Mouse (Mus musculus) limb, embryonic 13.5 days (tissue): ENCODE measurements around the gene Gfi1b. TPM values are rescaled to one million over a fixed set of nuclear protein-coding genes. Genes with fewer than 3 reads are reported as not detected.
A peak's percentile ranks its signal among the peaks of the same experiment; 100 is the strongest.

Experiments used
- ATAC-seq: fragments of 200-750 bp; cut with Nextera tagmentation; 2 replicates; pipeline ENCODE4 v1.8.0; 2017; ENCODE audit warnings: low read depth, moderate number of reproducible peaks, moderate TSS enrichment; ENCODE audit not compliant: low FRiP score
- H3K27ac ChIP-seq: fragments of 300-500 bp; sonication (generic); 2 replicates; pipeline ENCODE4 v1.5.1; 2015; ENCODE audit warnings: inconsistent platforms, mild to moderate bottlenecking, moderate library complexity
- H3K27me3 ChIP-seq: fragments of 300-500 bp; sonication (generic); 2 replicates; pipeline ENCODE4 v1.6.1; 2015; ENCODE audit warnings: mild to moderate bottlenecking, inconsistent platforms
- H3K36me3 ChIP-seq: fragments of 300-500 bp; sonication (generic); 2 replicates; pipeline ENCODE4 v1.6.1; 2015; ENCODE audit warnings: inconsistent platforms, mild to moderate bottlenecking, moderate library complexity
- H3K4me1 ChIP-seq: fragments of 300-500 bp; sonication (generic); 2 replicates; pipeline ENCODE4 v1.6.1; 2015; ENCODE audit warnings: inconsistent platforms
- H3K4me2 ChIP-seq: fragments of 300-500 bp; sonication (generic); replicated peaks from 2 replicates; pipeline ENCODE4 v1.6.1; 2015; ENCODE audit warnings: inconsistent platforms, mild to moderate bottlenecking, moderate library complexity
- H3K4me3 ChIP-seq: fragments of 300-500 bp; sonication (generic); 2 replicates; pipeline ENCODE4 v1.5.1; 2015; ENCODE audit warnings: moderate library complexity, mild to moderate bottlenecking, inconsistent platforms
- H3K9ac ChIP-seq: fragments of 300-500 bp; sonication (generic); 2 replicates; pipeline ENCODE4 v1.6.1; 2015; ENCODE audit warnings: mild to moderate bottlenecking, inconsistent platforms
- H3K9me3 ChIP-seq: fragments of 300-500 bp; sonication (generic); 2 replicates; pipeline ENCODE4 v1.6.1; 2016; ENCODE audit warnings: inconsistent platforms
- WGBS: fragments of 180-500 bp; shearing (Covaris S2); methylation state at CpG from one replicate; pipeline ENCODE4 v1.1.7; 2015; 5-methylcytosine and 5-hydroxymethylcytosine counted together
- polyA plus RNA-seq: library from polyadenylated mRNA; unstranded; fragments of >200 nt; fragmentation: Nextera tagmentation; extraction: Ambion mirVana; gene quantifications from 2 replicates; pipeline ENCODE4 v1.2.1, GENCODE M21; 2015

The Gfi1b gene
- 0.65 and 0.98 TPM in 2 replicates for polyA plus RNA-seq

DNA sequence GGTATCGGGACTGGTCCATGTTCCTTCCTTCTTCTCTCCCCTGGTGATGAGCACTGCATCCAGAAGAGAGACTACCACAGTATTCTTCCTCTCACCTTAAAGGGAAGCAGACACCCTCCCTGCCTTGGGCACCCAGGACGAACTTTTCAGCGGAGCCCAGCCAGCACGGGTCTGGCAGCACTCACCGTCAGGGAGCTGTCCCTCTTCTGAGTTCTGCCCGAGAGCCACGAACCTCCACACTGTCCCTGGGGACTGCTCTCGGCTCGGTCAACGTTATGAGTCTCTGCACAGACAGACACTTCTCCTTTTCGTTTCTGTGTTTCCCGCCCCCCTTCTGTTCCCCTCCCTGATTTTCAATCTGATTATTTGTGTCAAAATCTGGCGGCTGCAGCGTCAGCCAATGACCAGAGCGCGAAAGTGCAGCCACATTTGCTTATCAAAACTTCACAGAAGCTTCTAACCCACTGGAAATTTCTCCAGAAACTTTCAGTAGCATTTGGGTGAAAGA, at the start of gene Gfi1b:
Gene Gfi1b, minus strand, starts transcription at position 319 of the 508 bp plus-strand sequence.
- Histone ChIP-seq H3K27ac (no peak within 1 kb of the TSS), H3K27me3 (peaks cover 33% of the 10 kb centered on the region), H3K36me3 (no peaks in the 10 kb centered on the region), H3K4me3 (peak within 1 kb of the TSS; percentile 10; the same call in 1 of the 2 replicates), H3K4me1 (peaks cover 4% of the 10 kb centered on the region; the same call in 1 of the 2 replicates), H3K9me3 (no peaks in the 10 kb centered on the region), H3K4me2 (peak within 1 kb of the TSS; percentile 44), H3K9ac (no peak within 1 kb of the TSS)
- no peak for ATAC-seq
- WGBS: 10% methylated on average over 16 of the region's 16 CpGs

DNA sequence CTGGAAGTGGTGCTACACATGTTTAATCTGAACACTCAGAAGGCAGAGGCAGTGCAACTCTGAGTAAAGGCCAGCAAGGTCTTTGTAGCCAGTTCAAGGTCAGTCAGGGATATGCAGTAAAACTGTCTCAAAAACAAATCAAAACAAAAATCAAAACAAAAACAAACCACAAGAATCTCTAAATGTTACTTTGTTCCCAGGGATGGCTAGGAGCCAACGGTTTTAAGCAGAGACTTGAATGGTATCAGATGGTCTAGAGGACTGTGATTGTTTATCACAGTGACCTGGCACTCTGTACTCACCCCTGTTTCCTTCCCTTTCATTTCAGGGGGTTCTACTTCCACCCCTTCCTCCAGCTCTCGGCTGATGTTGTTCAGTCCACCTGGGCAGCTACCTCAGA, 49.7 kb upstream of the Gfi1b start:
- 83% methylated on average over 2 of the region's 2 CpGs for WGBS
- Histone ChIP-seq H3K9ac (no peak overlapping the region), H3K27me3 (no peaks in the 10 kb centered on the region), H3K4me3 (no peak overlapping the region), H3K4me1 (peaks cover under 1% of the 10 kb centered on the region), H3K36me3 (peaks cover 97% of the 10 kb centered on the region), H3K9me3 (no peaks in the 10 kb centered on the region), H3K27ac (no peak overlapping the region), H3K4me2 (no peak overlapping the region)
- no peak for ATAC-seq

DNA sequence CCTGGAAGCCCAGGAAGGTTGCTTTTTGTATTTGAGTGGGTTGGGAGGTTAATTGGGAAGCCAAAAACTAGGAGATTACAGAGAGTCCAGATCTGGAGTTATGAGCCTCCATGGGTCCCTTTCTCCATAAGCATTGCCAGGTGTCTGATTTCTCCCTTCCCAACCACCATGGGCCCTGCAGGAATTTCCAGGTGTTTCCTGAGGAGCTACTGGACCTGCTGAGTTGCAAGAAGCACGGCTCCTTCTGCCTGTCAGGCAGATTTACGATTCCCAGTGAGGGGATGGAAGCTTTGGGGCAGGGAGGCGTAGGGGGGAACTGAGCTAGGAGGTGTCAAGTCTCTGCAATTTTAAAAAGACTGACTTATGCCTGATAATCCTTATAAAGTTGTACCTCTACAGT, 44.0 kb upstream of the Gfi1b start:
- WGBS: 22% methylated on average over 3 of the region's 3 CpGs
- Histone ChIP-seq H3K4me2 (no peak overlapping the region), H3K36me3 (peaks cover 91% of the 10 kb centered on the region), H3K4me3 (no peak overlapping the region), H3K9me3 (no peaks in the 10 kb centered on the region), H3K27ac (0 out of 2 replicates have a peak overlapping the region, but pooled peaks have one; percentile 33), H3K27me3 (no peaks in the 10 kb centered on the region), H3K9ac (no peak overlapping the region), H3K4me1 (peaks cover 13% of the 10 kb centered on the region)
- peak; percentile 44; the same call in 1 of the 2 replicates for ATAC-seq

DNA sequence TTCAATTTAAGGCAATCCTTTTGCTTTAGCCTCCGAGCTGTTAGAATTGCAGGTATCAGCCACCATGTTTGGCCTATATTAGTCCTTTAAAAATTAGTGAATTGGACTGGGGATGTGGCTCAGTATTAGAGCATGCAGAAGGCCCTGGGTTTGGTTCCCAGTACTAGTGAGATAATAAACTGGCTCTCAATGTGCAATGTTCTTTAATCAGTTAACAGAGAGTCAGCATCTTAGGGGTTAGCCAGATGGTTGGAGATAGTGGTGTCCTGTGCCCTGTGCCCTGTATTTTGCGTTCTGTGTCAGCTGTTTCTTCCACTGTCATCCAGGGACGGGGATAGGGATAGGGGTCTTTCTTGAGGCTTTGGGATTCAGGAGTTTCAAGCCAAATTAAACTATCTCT, 41.1 kb upstream of the Gfi1b start:
- Histone ChIP-seq H3K4me3 (no peak overlapping the region), H3K4me1 (peaks cover 13% of the 10 kb centered on the region), H3K27me3 (no peaks in the 10 kb centered on the region), H3K9ac (no peak overlapping the region), H3K4me2 (no peak overlapping the region), H3K36me3 (peaks cover 92% of the 10 kb centered on the region), H3K27ac (no peak overlapping the region), H3K9me3 (no peaks in the 10 kb centered on the region)
- WGBS: 90% methylated on average over 3 of the region's 3 CpGs
- no peak for ATAC-seq

DNA sequence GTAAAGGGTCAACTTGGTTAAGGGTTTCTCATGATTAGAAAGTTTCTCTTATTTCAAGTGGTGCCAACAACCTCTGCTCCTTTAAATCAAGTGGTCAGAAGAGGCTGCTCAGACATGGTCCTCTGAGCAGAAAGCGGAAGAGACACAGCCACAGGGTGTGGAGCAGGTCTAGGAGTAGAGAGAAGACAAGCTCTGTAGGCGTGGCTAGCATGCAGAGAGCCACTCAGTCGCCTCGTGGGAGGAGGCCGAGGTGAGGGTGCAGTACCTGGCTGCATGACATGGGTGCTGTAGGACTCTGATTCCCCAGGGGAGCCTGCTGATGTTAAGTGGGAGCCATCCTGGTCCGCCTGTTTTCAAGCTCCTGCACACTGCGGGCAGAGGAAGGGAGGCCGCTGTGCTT, 34.4 kb upstream of the Gfi1b start:
- H3K9ac ChIP-seq: no peak overlapping the region
- 79% methylated on average over 8 of the region's 8 CpGs for WGBS
- ATAC-seq: no peak
- H3K4me3 ChIP-seq: no peak overlapping the region
- H3K27me3 ChIP-seq: no peaks in the 10 kb centered on the region
- H3K36me3 ChIP-seq: peaks cover 66% of the 10 kb centered on the region
- no peak overlapping the region for H3K4me2 ChIP-seq
- H3K4me1 ChIP-seq: no peaks in the 10 kb centered on the region
- H3K27ac ChIP-seq: no peak overlapping the region
- H3K9me3 ChIP-seq: no peaks in the 10 kb centered on the region

DNA sequence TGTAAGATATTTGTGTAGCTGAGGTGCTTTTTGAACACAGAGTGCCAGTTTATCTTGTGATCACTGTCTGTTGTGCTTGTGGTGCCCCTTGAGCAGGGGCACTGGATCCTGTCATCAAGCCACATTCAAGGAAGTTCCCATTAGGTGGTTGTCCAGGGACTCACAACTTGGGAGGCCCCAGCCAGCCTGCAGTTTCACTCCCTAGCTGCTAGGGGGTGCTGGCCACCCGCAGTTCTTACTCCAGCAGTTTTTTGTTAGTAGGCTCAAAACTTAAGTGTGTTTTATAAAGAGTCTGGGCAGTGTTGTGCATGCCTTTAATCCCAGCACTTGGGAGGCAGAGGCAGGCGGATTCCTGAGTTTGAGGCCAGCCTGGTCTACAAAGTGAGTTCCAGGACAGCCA, 32.5 kb upstream of the Gfi1b start:
- Histone ChIP-seq H3K4me1 (no peaks in the 10 kb centered on the region), H3K27me3 (no peaks in the 10 kb centered on the region), H3K9ac (no peak overlapping the region), H3K4me3 (no peak overlapping the region), H3K9me3 (no peaks in the 10 kb centered on the region), H3K36me3 (peaks cover 47% of the 10 kb centered on the region), H3K4me2 (no peak overlapping the region), H3K27ac (no peak overlapping the region)
- WGBS: 61% methylated on average over 2 of the region's 2 CpGs
- no peak for ATAC-seq

DNA sequence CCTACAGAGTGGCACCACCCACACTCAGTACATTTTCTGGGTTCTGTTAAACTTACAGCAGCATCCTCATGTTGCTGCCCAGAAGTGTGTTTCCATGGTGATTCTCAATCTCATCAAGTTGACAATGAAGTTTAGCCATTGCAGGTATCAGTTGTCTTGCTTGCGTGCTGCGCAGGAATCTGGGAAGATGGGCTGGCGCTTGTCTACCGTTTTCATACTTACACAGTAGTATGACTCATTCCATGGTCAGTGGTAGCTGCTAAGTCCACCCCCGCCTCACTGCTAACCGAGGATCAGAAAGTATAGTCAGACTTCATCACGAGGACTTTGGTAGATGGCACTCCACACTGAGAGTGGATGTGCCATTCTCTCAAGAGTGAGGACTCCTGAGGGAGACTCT, 31.6 kb upstream of the Gfi1b start:
- H3K4me3 ChIP-seq: no peak overlapping the region
- no peak overlapping the region for H3K27ac ChIP-seq
- H3K36me3 ChIP-seq: peaks cover 37% of the 10 kb centered on the region
- no peaks in the 10 kb centered on the region for H3K4me1 ChIP-seq
- H3K27me3 ChIP-seq: no peaks in the 10 kb centered on the region
- 95% methylated on average over 7 of the region's 7 CpGs for WGBS
- H3K4me2 ChIP-seq: no peak overlapping the region
- no peaks in the 10 kb centered on the region for H3K9me3 ChIP-seq
- no peak overlapping the region for H3K9ac ChIP-seq
- no peak for ATAC-seq

DNA sequence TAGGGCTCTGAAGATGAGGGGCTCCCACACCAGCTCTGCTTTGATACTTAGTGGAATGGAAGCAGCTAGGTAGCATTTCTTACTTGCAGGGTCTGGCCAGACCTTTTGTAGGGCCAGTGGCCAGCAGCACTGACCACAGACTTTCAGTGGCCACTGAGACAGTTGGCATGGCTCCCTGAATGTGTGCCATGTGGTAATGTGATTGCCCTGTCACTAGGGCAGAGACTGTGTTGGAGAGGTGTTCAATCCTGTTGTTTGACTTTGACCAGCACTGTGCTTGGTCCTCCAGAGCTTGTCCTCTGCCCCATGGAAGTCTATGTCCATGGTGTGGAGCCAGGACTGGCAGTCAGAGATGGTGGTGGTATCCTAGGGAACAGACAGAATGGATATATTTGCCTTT, 28.7 kb upstream of the Gfi1b start:
- Histone ChIP-seq H3K27ac (no peak overlapping the region), H3K36me3 (peaks cover 15% of the 10 kb centered on the region), H3K4me3 (no peak overlapping the region), H3K9me3 (no peaks in the 10 kb centered on the region), H3K4me2 (no peak overlapping the region), H3K27me3 (no peaks in the 10 kb centered on the region), H3K9ac (no peak overlapping the region), H3K4me1 (no peaks in the 10 kb centered on the region)
- no peak for ATAC-seq

DNA sequence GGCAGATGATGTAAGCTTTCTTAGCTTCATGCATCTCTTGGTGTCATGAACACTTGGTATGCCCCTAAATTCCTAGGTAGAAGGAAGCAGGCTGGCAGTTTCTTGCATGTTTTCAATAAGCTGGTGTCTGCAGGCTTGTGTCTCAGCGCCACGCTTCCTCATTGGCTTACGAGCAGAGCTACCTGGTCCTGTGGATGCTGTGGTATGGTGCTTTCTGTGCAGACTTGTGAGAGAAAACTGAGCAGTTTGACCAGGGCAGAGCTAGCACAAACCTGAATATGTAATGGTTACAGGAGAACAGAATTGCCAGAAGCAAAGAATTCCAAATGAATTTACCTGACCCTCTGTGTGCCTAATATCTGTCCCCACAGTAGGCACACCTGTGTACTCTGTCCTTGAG, 21.3 kb upstream of the Gfi1b start:
- Histone ChIP-seq H3K27me3 (no peaks in the 10 kb centered on the region), H3K9ac (peak overlapping the region; percentile 31; the same call in 1 of the 2 replicates), H3K36me3 (no peaks in the 10 kb centered on the region), H3K4me1 (peaks cover 39% of the 10 kb centered on the region), H3K4me3 (no peak overlapping the region), H3K4me2 (peak overlapping the region; percentile 11; the same call in 1 of the 2 replicates), H3K9me3 (no peaks in the 10 kb centered on the region), H3K27ac (no peak overlapping the region)
- ATAC-seq: no peak
- WGBS: 64% methylated on average over 3 of the region's 3 CpGs

DNA sequence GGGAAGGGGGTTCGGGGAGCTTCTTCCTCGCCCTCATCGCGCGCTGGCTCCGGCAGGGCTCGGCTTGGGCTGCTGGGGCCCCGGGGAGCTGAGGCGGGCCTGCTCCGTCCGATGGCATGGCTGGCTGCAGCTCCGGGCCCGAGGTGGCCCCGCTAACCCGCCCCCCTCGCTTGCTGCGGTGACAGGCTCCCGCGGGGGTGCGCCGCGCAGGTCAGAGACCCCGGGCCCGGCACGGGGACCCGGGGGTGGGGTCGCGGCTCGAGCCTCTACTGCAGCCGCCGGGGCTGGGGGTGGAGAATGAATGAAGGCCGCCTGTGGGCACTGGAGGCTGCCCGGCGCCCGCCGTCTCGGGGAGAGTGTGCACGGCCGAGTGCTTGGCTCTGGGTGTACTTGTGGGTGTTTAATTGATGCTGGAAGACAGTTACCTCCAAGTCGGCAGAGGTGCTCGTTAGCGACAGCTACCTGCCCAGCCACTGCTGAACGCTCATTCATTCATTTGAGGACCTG, 19.7 kb upstream of the Gfi1b start:
- H3K27ac ChIP-seq: peak overlapping the region; percentile 88
- no peaks in the 10 kb centered on the region for H3K27me3 ChIP-seq
- H3K4me3 ChIP-seq: peak overlapping the region; percentile 99
- peak overlapping the region; percentile 82 for H3K4me2 ChIP-seq
- peak overlapping the region; percentile 96 for H3K9ac ChIP-seq
- H3K9me3 ChIP-seq: no peaks in the 10 kb centered on the region
- H3K36me3 ChIP-seq: no peaks in the 10 kb centered on the region
- peak; percentile 57 for ATAC-seq
- H3K4me1 ChIP-seq: peaks cover 45% of the 10 kb centered on the region
- WGBS: 2% methylated on average over 35 of the region's 43 CpGs

DNA sequence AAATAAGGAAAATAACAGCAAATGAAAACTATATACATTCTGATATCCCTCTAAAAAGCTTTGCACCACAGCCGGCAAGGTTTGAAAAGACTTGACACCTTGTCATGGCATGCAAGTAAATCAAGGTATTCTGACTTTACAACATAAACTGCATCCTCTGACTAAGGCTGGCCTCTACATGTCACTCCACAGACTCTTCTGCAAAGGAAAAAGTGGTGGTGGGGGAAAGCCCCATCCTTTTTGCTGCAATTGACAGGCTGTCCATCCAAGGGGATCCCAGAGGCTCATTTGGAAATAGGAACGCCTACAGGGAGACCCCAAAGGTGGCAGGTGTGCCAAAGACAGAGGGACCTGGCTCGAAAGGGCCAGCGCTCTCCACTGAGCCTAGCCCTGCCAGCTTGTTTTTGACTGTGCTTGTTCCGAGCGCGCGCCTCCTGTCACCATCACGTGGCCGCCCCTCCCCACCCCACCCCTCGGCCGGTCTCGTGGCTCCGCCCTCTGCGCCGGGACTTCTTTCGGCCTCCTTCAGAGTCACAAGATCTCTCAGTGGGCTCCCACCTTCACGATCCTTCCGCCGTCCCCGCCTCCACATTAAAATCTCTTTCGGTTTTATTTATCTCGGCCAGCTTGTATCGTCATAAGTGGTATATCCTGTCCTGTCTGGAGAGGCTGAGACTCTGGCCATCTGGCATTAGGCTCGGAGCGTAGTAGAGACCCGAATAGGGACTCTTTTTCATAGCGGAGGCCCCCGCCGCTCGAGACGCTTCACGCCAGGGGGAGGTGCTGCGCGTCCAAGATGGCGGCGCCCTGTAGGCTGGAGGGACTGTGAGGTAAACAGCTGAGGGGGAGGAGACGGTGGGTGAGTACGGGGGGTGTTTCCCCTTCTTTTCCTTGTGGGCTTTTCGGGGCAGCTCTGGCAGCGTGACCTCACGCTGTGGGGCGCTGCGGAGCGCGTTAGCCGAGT, 19.0 kb upstream of the Gfi1b start, which contains the start of gene Tsc1:
Gene Tsc1, plus strand, starts transcription at position 768 of the 964 bp plus-strand sequence.
- Histone ChIP-seq H3K27me3 (no peaks in the 10 kb centered on the region), H3K9ac (peak within 1 kb of the TSS; percentile 96), H3K4me3 (peak within 1 kb of the TSS; percentile 99), H3K4me1 (peaks cover 45% of the 10 kb centered on the region), H3K9me3 (no peaks in the 10 kb centered on the region), H3K4me2 (peak within 1 kb of the TSS; percentile 82), H3K36me3 (no peaks in the 10 kb centered on the region), H3K27ac (peak within 1 kb of the TSS; percentile 88)
- ATAC-seq: peak; percentile 94
- 2% methylated on average over 47 of the region's 47 CpGs for WGBS

DNA sequence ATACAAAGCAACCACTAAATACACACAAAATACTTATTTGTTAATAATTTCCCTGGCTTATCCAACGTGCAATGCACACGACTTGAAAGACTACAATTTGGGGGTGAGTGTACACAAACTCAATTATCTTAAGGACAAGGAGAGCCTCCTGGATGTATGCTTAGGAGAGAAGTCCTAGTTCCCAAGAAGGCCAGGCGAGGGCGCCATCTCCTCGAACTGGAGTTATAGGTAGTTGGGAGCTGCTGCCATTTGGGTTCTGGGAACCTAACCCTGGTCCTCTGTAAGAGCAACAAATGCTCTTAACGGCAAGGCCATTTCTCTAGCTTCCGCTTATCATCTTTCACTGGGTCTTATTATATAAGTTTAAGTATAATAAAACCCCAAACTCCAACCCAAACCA, 18.0 kb upstream of the Gfi1b start:
- no peak for ATAC-seq
- H3K4me1 ChIP-seq: peaks cover 44% of the 10 kb centered on the region
- H3K27me3 ChIP-seq: no peaks in the 10 kb centered on the region
- H3K4me3 ChIP-seq: no peak overlapping the region
- H3K36me3 ChIP-seq: no peaks in the 10 kb centered on the region
- 57% methylated on average over 7 of the region's 7 CpGs for WGBS
- H3K4me2 ChIP-seq: no peak overlapping the region
- no peaks in the 10 kb centered on the region for H3K9me3 ChIP-seq
- H3K9ac ChIP-seq: no peak overlapping the region
- no peak overlapping the region for H3K27ac ChIP-seq
